Mouse (Mus musculus) intestine, embryonic 15.5 days (tissue): ENCODE data around the gene Xylt1. TPM values are rescaled to one million over a fixed set of nuclear protein-coding genes. Genes with fewer than 3 reads are reported as not detected.

Source experiments
- ATAC-seq: fragments of 200-750 bp; cut with Nextera tagmentation; 2 replicates; pipeline ENCODE4 v1.8.0; 2017; ENCODE audit warnings: moderate TSS enrichment, moderate library complexity
- H3K27ac ChIP-seq: fragments of 300-500 bp; sonication (generic); 2 replicates; pipeline ENCODE4 v1.5.1; 2015; ENCODE audit warnings: mild to moderate bottlenecking, inconsistent platforms
- H3K27me3 ChIP-seq: fragments of 300-500 bp; sonication (generic); replicated peaks from 2 replicates; pipeline ENCODE4 v1.6.1; 2015; ENCODE audit warnings: inconsistent platforms
- H3K36me3 ChIP-seq: fragments of 300-500 bp; sonication (generic); 2 replicates; pipeline ENCODE4 v1.6.1; 2015; ENCODE audit warnings: inconsistent platforms
- H3K4me1 ChIP-seq: fragments of 300-500 bp; sonication (generic); replicated peaks from 2 replicates; pipeline ENCODE4 v1.6.1; 2015; ENCODE audit warnings: inconsistent platforms
- H3K4me2 ChIP-seq: fragments of 300-500 bp; sonication (generic); replicated peaks from 2 replicates; pipeline ENCODE4 v1.6.1; 2015; ENCODE audit warnings: mild to moderate bottlenecking, inconsistent platforms
- H3K4me3 ChIP-seq: fragments of 300-500 bp; sonication (generic); replicated peaks from 2 replicates; pipeline ENCODE4 v1.5.1; 2015; ENCODE audit warnings: inconsistent platforms
- H3K9ac ChIP-seq: fragments of 300-500 bp; sonication (generic); 2 replicates; pipeline ENCODE4 v1.6.1; 2015; ENCODE audit warnings: inconsistent platforms
- H3K9me3 ChIP-seq: fragments of 300-500 bp; sonication (generic); 2 replicates; pipeline ENCODE4 v1.6.1; 2016; ENCODE audit warnings: inconsistent platforms
- WGBS: fragments of 180-500 bp; shearing (Covaris S2); methylation state at CpG from one replicate; pipeline ENCODE4 v1.1.7; 2015; 5-methylcytosine and 5-hydroxymethylcytosine counted together
- polyA plus RNA-seq: library from polyadenylated mRNA; unstranded; fragments of >200 nt; fragmentation: Nextera tagmentation; extraction: Ambion mirVana; gene quantifications from 2 replicates; pipeline ENCODE4 v1.2.1, GENCODE M21; 2015

Gene Xylt1
- polyA plus RNA-seq, 1 experiment from 2014 or later, result 0.68 TPM

- H3K4me3 ChIP-seq, result no peak overlapping the region
- no peaks in the 10 kb centered on the region for H3K36me3 ChIP-seq
- no peaks in the 10 kb centered on the region for H3K9me3 ChIP-seq
- H3K9ac ChIP-seq, result no peak overlapping the region
- no peak overlapping the region for H3K27ac ChIP-seq
- WGBS, result 93% methylated on average over 3 of the region's 3 CpGs
- H3K27me3 ChIP-seq, result no peaks in the 10 kb centered on the region
- no peak for ATAC-seq
- no peak overlapping the region for H3K4me2 ChIP-seq
- H3K4me1 ChIP-seq, result no peaks in the 10 kb centered on the region
Measured at GRCm38 (mm10) chr7:117686997-117687302, 306.2 kb downstream of the Xylt1 start.

- no peak overlapping the region for H3K9ac ChIP-seq
- H3K27me3 ChIP-seq, result no peaks in the 10 kb centered on the region
- no peak overlapping the region for H3K4me3 ChIP-seq
- H3K4me2 ChIP-seq, result no peak overlapping the region
- WGBS, result 90% methylated on average over 4 of the region's 4 CpGs
- H3K4me1 ChIP-seq, result no peaks in the 10 kb centered on the region
- H3K36me3 ChIP-seq, result no peaks in the 10 kb centered on the region
- no peak overlapping the region for H3K27ac ChIP-seq
- no peaks in the 10 kb centered on the region for H3K9me3 ChIP-seq
- no peak for ATAC-seq
Measured at GRCm38 (mm10) chr7:117695612-117696011, 314.8 kb downstream of the Xylt1 start.

GRCm38 (mm10) chr7:117697681-117698080 is 316.9 kb downstream of the Xylt1 start:
- no peak overlapping the region for H3K4me3 ChIP-seq
- no peaks in the 10 kb centered on the region for H3K27me3 ChIP-seq
- H3K9ac ChIP-seq, result no peak overlapping the region
- ATAC-seq, result no peak
- H3K27ac ChIP-seq, result no peak overlapping the region
- H3K9me3 ChIP-seq, result no peaks in the 10 kb centered on the region
- 93% methylated on average over 4 of the region's 4 CpGs for WGBS
- no peaks in the 10 kb centered on the region for H3K36me3 ChIP-seq
- H3K4me1 ChIP-seq, result no peaks in the 10 kb centered on the region
- H3K4me2 ChIP-seq, result no peak overlapping the region

- Histone ChIP-seq H3K4me2 (no peak overlapping the region), H3K4me3 (no peak overlapping the region), H3K9ac (no peak overlapping the region), H3K27me3 (no peaks in the 10 kb centered on the region), H3K27ac (no peak overlapping the region), H3K36me3 (no peaks in the 10 kb centered on the region), H3K4me1 (no peaks in the 10 kb centered on the region), H3K9me3 (no peaks in the 10 kb centered on the region)
- 92% methylated on average over 1 of the region's 1 CpGs for WGBS
- ATAC-seq, result no peak
Measured at GRCm38 (mm10) chr7:117698551-117699114, 317.9 kb downstream of the Xylt1 start.

GRCm38 (mm10) chr7:117699343-117699985 is 318.7 kb downstream of the Xylt1 start:
- ATAC-seq, result no peak
- Histone ChIP-seq H3K27me3 (no peaks in the 10 kb centered on the region), H3K4me1 (no peaks in the 10 kb centered on the region), H3K9ac (no peak overlapping the region), H3K4me2 (no peak overlapping the region), H3K9me3 (no peaks in the 10 kb centered on the region), H3K4me3 (no peak overlapping the region), H3K36me3 (no peaks in the 10 kb centered on the region), H3K27ac (no peak overlapping the region)
- WGBS, result 73% methylated on average over 4 of the region's 4 CpGs

GRCm38 (mm10) chr7:117700066-117700465 is 319.3 kb downstream of the Xylt1 start:
- no peaks in the 10 kb centered on the region for H3K4me1 ChIP-seq
- ATAC-seq, result no peak

GRCm38 (mm10) chr7:117709901-117710607 is 329.3 kb downstream of the Xylt1 start:
- WGBS, result 55% methylated on average over 10 of the region's 10 CpGs
- no peaks in the 10 kb centered on the region for H3K4me1 ChIP-seq
- H3K36me3 ChIP-seq, result no peaks in the 10 kb centered on the region
- H3K4me3 ChIP-seq, result no peak overlapping the region
- no peak overlapping the region for H3K27ac ChIP-seq
- H3K27me3 ChIP-seq, result no peaks in the 10 kb centered on the region
- no peak for ATAC-seq
- H3K4me2 ChIP-seq, result no peak overlapping the region
- H3K9me3 ChIP-seq, result no peaks in the 10 kb centered on the region
- H3K9ac ChIP-seq, result no peak overlapping the region

More at GRCm38 (mm10) chr7:117700066-117700465, 319.3 kb downstream of the Xylt1 start:
- no peaks in the 10 kb centered on the region for H3K9me3 ChIP-seq
- H3K4me2 ChIP-seq, result no peak overlapping the region
- 73% methylated on average over 6 of the region's 6 CpGs for WGBS
- H3K4me3 ChIP-seq, result no peak overlapping the region
- H3K9ac ChIP-seq, result no peak overlapping the region
- no peak overlapping the region for H3K27ac ChIP-seq
- no peaks in the 10 kb centered on the region for H3K27me3 ChIP-seq
- no peaks in the 10 kb centered on the region for H3K36me3 ChIP-seq

GRCm38 (mm10) chr7:117716876-117717408 is 336.2 kb downstream of the Xylt1 start:
- no peak for ATAC-seq
- no peaks in the 10 kb centered on the region for H3K4me1 ChIP-seq
- no peak overlapping the region for H3K4me2 ChIP-seq
- H3K27me3 ChIP-seq, result no peaks in the 10 kb centered on the region
- H3K27ac ChIP-seq, result no peak overlapping the region
- H3K36me3 ChIP-seq, result no peaks in the 10 kb centered on the region
- H3K9ac ChIP-seq, result no peak overlapping the region
- WGBS, result 81% methylated on average over 5 of the region's 5 CpGs
- no peaks in the 10 kb centered on the region for H3K9me3 ChIP-seq
- no peak overlapping the region for H3K4me3 ChIP-seq

- H3K36me3 ChIP-seq, result no peaks in the 10 kb centered on the region
- H3K4me3 ChIP-seq, result no peak overlapping the region
- no peaks in the 10 kb centered on the region for H3K4me1 ChIP-seq
- no peaks in the 10 kb centered on the region for H3K27me3 ChIP-seq
- WGBS, result 59% methylated on average over 6 of the region's 6 CpGs
- H3K9me3 ChIP-seq, result no peaks in the 10 kb centered on the region
- no peak overlapping the region for H3K27ac ChIP-seq
- H3K4me2 ChIP-seq, result no peak overlapping the region
- no peak overlapping the region for H3K9ac ChIP-seq
- ATAC-seq, result no peak
Measured at GRCm38 (mm10) chr7:117720426-117720825, 339.6 kb downstream of the Xylt1 start.
